Mouse (Mus musculus) left cerebral cortex, adult 9 months (tissue): Measurements from ENCODE around the gene Wdr12.
"Not testable (repeated sequence)": the region's sequence is repeated elsewhere in the genome, so short reads cannot be mapped to it uniquely, and the experiment has no call there.

ENCODE experiments used
- DNase-seq, 2 experiments: peaks; one replicate each; pipeline ENCODE4 v3.0.0; 2022; ENCODE audit warnings: low spot score in 2 of 2

The Wdr12 gene

DNA sequence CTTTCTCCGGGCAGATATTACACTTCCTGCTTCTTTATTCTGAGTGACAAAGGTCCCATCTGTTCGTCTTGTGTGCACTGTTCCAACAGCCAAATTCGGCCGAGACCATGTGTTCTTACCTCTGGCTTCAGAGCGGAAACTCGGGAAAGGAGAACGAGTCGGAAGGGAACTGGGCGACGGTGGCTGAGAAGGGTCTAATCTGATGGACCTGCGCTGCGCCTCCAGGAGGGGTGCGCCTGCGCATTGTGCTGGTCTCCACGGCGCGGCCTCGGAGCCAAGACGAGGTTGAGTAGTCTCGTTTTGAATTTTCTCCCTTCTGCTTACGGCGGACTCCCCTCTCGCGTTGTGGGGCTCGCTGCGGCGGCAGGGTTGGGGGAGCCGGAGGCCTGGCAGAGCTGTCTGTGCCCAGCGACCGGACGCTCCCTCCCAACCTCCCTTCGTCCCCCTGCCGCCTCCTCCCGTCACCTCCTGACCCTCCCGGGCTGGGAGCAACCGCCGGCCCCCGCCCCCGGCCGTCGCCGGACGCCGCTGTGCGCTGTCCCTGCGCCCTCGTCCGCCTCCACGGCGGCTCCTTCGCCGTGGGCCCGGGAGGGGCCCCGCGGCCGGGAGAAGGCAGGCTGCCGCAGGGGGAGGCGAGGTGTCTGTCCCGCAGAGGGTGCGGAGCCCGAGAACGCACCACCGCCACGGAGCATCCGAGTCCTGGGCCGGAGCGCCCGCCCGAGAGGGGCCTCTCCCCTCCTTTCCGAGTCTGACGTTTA lies at the start of gene Wdr12, which contains the start of gene Carf:
Wdr12 (minus strand) TSS at position 622 of the 758 bp plus-strand sequence.
Carf (plus strand) TSS at position 224 of the 758 bp plus-strand sequence.
- peak; percentile 93 to 98 for DNase-seq

DNA sequence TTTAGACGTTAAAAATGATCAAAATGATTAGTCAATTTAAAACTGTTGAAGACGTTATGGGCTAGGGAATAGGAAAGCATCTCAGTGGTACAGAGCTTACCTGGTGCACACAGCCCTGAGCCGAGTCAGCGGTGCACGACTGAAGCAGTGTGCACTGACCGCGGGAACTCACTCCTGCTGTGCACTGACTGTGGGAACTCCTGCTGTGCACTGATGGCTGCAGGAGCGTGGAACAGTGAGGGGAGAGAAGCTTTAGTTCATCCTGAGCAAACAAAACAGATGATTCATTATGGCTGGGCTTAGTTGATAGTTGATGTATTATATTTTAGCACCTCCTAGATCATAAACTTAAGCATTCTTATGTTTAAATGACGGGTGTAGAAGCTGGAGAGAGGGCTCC lies 38.9 kb upstream of the Wdr12 start:
- DNase-seq, result no peak

DNA sequence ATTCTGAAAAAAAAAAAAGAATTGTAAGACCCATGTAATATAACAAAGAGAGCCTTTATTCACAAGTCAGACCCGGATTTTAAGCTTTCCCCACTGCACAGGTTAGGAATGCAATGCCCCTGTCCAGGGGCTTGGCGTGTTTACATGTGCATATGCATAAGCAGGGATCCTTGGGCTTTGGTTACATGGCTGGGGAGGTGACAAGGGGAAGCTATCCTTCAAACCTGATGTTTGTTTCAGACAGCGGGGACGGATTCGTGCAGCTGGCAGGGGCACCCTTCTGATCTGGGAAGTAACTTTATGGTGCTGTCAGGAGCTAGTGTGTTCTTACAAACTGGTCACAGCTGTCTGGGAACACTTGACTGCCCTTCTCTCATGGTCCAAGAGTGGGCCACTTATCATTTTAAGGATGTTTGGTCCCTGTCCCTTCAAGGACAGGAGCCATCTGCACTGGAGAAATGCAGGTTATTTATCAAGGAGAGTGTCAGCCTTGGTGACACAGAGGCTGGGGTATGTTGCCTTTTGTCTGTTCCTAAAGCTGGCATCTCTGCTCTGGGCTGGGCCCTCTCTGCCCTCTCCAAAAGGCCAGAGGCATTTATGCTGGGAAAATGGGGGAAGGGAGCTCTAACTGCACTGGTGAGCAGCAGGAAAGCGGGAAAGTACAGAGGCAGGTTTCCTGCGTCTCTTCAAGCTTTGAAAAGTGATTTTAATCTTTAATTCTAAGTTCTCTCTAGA lies 19.4 kb upstream of the Wdr12 start:
- no peak for DNase-seq

DNA sequence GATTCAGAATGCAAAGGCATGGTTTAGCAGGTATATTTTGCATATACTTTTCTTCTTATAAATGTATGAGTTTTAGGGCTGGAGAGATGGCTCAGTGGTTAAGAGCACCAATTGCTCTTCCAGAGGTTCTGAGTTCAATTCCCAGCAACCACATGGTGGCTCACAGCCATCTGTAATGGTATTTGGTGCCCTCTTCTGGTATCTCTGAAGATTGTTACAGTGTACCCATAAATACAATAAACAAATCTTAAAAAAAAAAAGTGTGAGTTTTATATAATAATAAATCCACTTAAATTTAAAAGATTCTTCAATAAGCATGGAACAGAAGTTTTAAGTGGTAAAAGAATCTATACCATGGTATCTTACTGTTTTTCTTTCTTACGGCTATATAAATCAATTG lies 6.1 kb upstream of the Wdr12 start:
- no peak for DNase-seq

DNA sequence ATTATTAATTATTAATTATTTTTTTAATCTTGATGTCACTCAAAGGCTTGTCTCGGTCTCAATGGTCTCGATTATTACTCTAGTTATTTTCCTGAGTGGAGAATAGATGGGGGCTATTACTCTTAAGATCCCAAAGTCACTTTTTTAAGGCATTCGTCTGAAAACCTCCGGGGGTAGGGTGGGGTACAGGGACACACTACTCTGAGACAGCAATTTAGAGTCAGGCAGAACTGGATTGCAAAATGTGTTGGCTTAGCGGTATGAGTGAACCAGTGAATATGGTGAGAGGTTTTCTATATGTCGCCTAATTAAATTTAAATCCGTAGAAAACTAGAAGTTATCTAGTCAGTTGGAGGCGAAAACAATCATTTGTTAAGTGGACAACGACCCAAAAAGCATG lies 394 bp upstream of the Wdr12 start:
- no peak for DNase-seq

DNA sequence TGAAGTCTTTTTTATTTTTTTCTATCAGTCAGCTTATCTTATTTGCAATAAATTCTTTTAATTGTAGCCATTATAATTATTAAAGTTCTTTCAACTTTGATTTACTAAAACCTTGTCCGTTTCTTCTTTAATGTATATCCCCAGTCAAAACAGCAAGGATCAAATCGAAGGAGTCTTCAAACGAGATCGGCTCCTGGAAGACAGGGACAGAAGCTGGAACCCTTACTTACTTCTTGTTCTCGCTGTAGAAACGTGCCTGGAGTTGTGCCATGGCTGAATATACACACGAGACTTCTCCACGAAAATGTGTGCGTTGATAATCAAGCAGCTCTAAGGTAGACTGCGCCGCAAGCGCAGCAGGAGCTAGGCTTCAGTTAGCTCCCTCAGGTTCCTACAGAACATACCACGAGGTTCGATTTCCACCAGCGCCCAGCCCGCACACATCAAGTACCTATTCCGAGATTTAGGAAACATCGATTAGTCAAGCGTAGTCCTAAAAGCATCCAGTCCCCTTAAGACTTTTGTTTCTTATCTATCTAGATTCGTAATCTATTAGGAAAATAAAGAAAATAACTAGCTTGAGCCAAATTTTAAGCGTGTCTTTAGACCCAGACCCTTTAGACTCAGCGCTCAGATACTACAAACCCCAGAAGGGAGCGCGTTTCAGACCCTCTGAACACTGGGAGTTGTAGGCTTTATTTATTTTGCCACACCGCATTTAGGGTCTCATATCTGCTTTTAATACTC lies 995 bp downstream of the Wdr12 start:
- DNase-seq, result peak; percentile 66 to 74

DNA sequence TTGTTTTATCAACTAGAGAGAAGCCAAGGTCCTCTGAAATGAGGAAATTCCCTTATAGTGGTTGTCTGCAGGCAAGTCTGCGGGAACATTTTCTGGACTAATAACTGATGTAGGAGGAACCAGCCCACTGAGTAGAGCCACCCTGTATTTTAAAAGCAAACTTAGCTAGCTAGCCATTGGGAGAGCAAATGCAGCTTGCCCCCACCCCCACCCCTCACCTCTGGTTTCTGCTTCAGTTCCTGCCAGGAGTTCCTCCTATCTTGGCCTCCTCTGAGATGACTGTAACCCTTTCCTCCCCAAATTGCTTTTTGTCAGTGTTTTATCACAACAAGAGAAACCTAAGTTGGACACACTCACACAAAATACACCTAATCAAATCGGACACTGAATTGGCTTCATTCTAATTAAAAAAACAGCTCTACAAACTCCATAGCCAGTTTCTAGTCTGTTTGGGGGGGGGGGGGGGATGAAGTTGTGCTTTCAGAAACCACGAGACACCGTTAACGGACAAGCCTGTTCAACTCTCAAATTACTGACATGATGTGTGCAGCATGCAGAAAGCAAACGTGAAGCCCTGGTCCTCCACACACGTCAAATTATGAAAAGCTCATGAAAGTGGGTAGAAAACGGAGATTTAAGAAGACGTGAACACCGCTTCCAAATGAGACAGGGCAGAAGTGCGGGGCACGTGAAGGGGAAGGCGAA lies 1.7 kb downstream of the Wdr12 start:
- no peak for DNase-seq

DNA sequence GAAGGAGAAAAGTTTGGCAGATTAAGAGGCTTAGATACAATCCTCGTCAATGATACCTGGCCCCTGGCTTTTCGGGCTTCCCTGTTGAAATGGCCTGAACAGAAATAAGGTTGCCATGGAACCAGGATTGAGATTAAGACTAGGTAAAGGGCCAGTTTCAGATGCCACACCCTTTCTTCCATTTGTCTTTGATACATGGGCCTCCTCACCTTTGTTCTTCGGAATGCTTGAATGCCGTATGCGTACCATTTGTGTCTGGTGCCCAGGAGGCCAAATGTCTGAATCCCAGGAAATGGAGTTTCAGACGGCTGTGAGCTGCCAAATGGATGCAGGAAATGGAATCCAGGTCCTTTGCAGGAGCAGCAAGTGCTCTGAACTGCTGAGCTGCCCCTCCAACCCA lies 22.0 kb downstream of the Wdr12 start:
- no peak for DNase-seq

DNA sequence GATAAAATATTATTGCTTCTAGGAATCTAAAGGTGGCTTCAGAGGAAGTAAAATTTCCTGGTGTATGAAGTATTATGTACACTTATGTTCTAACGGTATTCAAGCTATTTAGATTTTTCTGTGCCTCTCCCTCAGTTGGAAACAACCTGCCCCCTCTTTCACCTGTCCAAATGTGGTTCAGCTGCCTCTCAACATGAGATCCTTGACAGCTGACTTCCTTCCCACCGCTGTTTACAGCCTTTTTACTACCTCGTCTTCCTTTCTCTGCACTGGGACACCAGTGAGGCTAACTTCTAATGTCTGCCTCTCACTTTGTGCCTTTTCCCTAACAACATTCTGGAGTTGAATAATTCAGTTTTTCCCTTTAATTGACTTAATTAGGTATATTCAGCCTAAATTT lies 22.9 kb downstream of the Wdr12 start:
- DNase-seq, result no peak

DNA sequence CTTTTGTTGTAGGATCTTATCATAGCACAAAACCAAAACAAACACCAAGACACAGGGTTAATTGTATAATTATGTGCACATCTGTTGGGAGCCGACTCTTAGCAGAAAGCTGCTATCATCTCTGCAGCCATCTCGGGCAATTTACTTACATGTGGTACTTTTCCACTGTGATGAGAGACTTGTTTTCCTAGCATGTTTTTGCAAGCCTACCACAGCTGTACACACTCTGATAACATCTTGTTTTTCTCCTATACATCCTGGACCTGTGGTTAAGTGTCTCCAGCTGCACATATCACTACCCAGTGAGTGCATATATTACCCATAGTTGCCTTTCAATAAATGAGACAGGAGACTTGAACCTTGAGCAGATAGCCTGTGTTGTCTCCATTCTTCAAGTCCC lies 23.5 kb downstream of the Wdr12 start:
- DNase-seq, result no peak

DNA sequence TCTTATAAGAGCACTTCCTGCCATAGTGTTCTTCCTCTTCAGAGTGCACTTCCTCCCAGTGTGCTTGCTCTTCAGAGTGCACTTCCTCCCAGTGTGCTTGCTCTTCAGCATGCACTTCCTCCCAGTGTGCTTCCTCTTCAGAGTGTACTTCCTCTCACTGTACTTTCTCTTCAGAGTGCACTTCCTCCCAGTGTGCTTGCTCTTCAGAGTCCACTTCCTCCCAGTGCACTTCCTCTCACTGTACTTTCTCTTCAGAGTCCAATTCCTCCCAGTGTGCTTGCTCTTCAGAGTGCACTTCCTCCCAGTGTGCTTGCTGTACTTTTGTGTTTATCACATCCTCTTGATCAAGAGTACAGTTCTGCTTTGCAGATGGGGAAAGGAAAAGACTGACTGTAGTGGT lies 27.7 kb downstream of the Wdr12 start:
- not testable (repeated sequence) for DNase-seq

DNA sequence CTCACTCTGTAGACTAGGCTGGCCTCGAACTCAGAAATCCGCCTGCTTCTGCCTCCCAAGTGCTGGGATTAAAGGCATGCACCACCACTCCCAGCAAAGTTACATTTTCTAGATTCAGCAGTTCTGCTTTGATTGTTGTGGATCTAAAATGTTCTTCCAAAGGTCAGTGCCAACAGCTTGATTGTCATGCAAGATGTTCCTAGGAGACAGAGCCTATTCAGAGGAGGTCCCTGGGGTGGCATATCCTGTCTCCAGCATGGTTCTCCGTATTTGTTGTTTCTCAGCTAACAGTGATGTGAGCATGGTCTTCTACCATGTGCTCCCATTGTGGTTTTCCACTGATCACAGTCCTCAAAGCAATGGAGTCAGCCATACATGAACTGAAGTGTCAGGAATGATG lies 42.1 kb downstream of the Wdr12 start:
- DNase-seq, result no peak

DNA sequence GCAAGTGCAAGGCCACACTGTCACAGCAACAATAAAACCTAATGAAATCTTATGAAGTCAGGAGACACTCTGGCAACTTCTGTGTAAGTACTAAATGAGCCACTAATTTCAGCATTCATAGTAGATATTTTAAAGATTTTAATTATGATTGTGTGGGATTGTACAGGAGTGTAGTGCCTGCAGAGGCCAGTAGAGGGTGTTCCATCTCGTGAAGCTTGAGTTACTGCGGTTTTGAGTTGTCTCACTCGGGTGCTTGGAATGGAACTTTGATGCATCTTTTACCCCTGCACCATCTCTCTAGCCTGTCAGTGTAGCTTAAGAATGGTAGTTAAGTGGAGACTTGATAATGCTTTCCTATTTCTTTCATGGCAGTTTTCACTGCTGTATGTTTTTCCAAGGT lies 43.8 kb downstream of the Wdr12 start:
- no peak for DNase-seq

DNA sequence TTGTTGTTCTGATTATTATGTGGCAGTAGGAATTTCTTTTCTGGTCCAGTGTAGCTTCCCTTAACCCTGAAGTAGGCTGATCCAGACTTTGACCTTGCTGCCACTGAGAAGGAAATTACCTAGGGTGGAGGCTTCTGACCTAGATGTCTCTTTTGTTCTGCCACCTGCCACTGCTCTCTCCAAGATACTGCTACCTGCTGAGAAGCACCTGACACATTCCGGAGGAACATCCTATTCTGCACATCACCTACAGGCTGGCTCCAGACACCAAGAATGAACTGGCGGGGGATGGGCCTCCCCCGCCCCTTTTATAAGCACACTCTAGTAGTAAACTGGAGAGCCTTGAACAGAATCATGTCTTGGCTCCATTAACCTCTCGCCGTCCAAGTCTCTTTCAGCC lies 51.0 kb downstream of the Wdr12 start:
- not testable (repeated sequence) for DNase-seq

DNA sequence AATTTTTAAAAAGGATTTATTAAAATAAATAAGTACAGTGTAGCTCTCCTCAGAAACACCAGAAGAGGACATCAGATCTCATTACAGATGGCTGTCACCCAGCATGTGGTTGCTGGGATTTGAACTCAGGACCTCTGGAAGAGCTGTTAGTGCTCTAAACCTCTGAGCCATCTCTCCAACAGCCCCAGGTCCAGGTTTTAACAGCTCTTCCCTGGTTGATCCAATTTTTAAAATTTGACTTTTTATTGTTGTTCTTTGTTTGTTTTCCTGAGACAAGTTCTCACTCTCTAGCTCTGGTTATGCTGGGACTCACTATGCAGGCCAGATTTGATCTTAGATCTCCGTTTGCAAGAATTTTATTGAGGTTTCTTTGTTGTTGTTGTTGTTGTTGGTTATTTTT lies 53.9 kb downstream of the Wdr12 start:
- DNase-seq, result no peak

DNA sequence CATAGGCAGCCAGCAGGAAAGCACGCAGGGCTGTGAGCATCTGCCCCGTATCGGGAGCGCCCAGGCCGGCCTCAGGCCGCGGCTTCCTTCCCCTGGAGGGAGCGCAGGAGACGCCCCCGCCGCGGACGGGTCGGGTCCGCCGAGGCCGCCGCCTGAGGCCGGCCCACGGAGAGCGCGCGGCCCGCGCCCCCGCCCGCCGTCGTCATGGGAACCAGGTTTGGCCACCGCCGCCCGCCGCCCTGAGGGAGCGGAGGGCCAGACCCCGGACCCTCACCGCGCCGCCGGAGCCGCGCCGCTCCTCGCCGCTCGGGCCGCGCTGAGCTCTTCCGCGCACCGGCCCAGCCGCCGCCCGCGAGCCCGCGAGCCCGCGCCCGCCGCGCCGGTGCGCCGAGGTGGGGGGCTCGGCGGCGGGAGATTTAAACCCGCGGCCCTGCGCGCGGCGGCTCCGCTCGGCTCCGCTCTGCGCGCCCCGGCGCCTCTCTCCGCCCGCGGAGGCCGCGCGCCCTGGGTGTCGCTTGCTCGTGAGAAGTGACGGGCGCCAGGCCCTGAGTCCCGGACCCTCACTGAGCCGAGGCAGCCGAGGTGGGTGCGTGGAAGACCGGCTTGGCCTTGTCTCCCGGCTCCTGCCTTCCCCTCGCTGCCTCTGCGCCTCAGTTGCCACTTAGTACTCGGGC lies 55.5 kb downstream of the Wdr12 start, which contains the start of gene Ica1l:
Ica1l (minus strand) TSS at position 389 of the 674 bp plus-strand sequence.
- DNase-seq, result peak in 1 of 2 experiments; percentile 31

DNA sequence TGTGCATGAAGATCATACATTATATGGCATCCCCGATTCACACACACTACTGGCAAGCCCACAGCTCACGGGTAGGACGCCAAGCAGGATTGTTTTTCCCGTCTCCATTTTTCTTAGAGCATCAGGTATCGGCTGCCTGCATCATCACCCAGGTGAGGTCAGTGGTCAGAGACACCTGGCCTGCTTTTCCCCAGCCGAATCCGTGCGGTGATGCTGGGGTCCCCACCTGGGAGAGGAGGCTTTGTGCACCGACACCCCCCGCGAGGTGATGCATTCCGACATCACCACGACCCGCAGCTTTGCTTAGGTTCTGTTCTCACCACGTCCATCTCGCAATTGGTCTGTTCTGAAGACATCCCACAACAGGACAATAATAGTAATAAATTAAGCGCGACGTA lies 56.0 kb downstream of the Wdr12 start:
- peak in 1 of 2 experiments; percentile 8 for DNase-seq

DNA sequence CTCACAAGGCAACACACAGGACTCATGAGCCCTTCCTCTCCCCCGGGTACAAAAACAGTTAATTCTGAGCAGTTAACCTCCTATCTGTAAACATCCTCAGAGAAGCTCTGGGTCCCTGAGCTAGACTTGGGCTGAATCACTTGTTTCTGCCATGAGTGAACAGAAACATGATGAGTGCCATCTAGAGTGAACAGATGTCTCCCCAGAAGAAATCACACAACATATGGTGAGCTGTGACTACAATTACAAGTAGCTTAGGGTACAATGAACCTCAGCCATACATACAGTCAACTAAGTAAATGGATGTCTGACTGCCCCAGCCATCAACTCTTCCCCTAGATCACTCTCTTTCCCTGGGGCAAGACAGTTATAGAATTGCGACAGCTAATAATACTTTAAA lies 63.4 kb downstream of the Wdr12 start:
- peak; percentile 46 to 63 for DNase-seq
